Mouse (Mus musculus) stomach, embryonic 15.5 days (tissue): Measurements from ENCODE around the gene Gria4. TPM values are rescaled to one million over a fixed set of nuclear protein-coding genes. Genes with fewer than 3 reads are reported as not detected.
A peak's percentile ranks its signal among the peaks of the same experiment; 100 is the strongest.
"Not testable (repeated sequence)": the region's sequence is repeated elsewhere in the genome, so short reads cannot be mapped to it uniquely, and the experiment has no call there.

Experiments used
- ATAC-seq: fragments of 200-750 bp; cut with Nextera tagmentation; 2 replicates; pipeline ENCODE4 v1.8.0; 2017; ENCODE audit warnings: low read depth, moderate number of reproducible peaks, moderate TSS enrichment; ENCODE audit not compliant: insufficient read depth, low FRiP score
- H3K27ac ChIP-seq: fragments of 300-500 bp; sonication (generic); 2 replicates; pipeline ENCODE4 v1.5.1; 2015; ENCODE audit warnings: mild to moderate bottlenecking, inconsistent platforms
- H3K27me3 ChIP-seq: fragments of 300-500 bp; sonication (generic); replicated peaks from 2 replicates; pipeline ENCODE4 v1.6.1; 2015; ENCODE audit warnings: inconsistent platforms
- H3K36me3 ChIP-seq: fragments of 300-500 bp; sonication (generic); 2 replicates; pipeline ENCODE4 v1.6.1; 2015; ENCODE audit warnings: inconsistent platforms
- H3K4me1 ChIP-seq: fragments of 300-500 bp; sonication (generic); 2 replicates; pipeline ENCODE4 v1.6.1; 2015; ENCODE audit warnings: inconsistent platforms
- H3K4me2 ChIP-seq: fragments of 300-500 bp; sonication (generic); 2 replicates; pipeline ENCODE4 v1.6.1; 2015; ENCODE audit warnings: mild to moderate bottlenecking, inconsistent platforms
- H3K4me3 ChIP-seq: fragments of 300-500 bp; sonication (generic); replicated peaks from 2 replicates; pipeline ENCODE4 v1.5.1; 2015; ENCODE audit warnings: inconsistent platforms
- H3K9ac ChIP-seq: fragments of 300-500 bp; sonication (generic); 2 replicates; pipeline ENCODE4 v1.6.1; 2015; ENCODE audit warnings: inconsistent platforms
- H3K9me3 ChIP-seq: fragments of 300-500 bp; sonication (generic); 2 replicates; pipeline ENCODE4 v1.6.1; 2016; ENCODE audit warnings: inconsistent platforms
- WGBS: fragments of 180-500 bp; shearing (Covaris S2); methylation state at CpG from one replicate; pipeline ENCODE4 v1.1.7; 2015; 5-methylcytosine and 5-hydroxymethylcytosine counted together
- microRNA-seq: library from miRNA; unstranded; fragments of <30 nt; microRNA quantifications from one replicate; pipeline ENCODE4, GENCODE M21; 2016
- polyA plus RNA-seq: library from polyadenylated mRNA; unstranded; fragments of >200 nt; fragmentation: Nextera tagmentation; extraction: Ambion mirVana; gene quantifications from 2 replicates; pipeline ENCODE4 v1.2.1, GENCODE M21; 2015

The Gria4 gene
- polyA plus RNA-seq, 1 experiment from 2014 or later: 4.6 TPM

DNA sequence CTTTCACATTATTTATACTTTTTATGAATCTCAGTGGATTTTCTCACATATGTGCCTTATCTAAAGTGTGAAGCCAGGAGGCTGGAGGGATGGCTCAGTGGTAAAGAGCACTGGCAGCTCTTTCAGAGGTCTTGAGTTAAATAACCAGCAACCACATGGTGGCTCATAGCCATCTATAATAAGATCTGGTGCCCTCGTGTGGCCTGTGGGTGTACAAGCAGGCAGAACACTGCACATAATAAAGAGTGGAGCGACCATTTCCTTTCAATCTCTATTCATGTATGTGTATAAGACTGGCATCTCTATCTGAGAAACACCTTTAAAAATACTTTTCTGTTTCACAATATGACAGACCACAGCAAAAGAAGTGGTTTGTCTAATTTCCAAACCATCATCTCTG, 353.1 kb downstream of the Gria4 start:
- ATAC-seq: no peak
- WGBS: 27% methylated on average over 2 of the region's 2 CpGs

GRCm38 (mm10) chr9:4400801-4401200, 395.2 kb downstream of the Gria4 start:
- H3K4me3 ChIP-seq, H3K4me2 ChIP-seq, ATAC-seq, H3K27ac ChIP-seq, H3K9ac ChIP-seq, H3K4me1 ChIP-seq, H3K9me3 ChIP-seq, H3K27me3 ChIP-seq, H3K36me3 ChIP-seq: not testable (repeated sequence)
- WGBS: 93% methylated on average over 11 of the region's 11 CpGs

More for the DNA sequence above, 353.1 kb downstream of the Gria4 start:
- H3K4me1 ChIP-seq: no peaks in the 10 kb centered on the region
- no peak overlapping the region for H3K27ac ChIP-seq
- H3K4me3 ChIP-seq: no peak overlapping the region
- H3K27me3 ChIP-seq: no peaks in the 10 kb centered on the region
- no peaks in the 10 kb centered on the region for H3K36me3 ChIP-seq
- H3K9ac ChIP-seq: no peak overlapping the region
- H3K9me3 ChIP-seq: no peaks in the 10 kb centered on the region
- H3K4me2 ChIP-seq: no peak overlapping the region

- WGBS: under 1% methylated on average over 15 of the region's 15 CpGs
- ATAC-seq: no peak; the same call in 1 of the 2 replicates
- peak overlapping the region; percentile 58 for H3K9ac ChIP-seq
Observed at GRCm38 (mm10) chr9:4376640-4377120, 419.4 kb downstream of the Gria4 start.

DNA sequence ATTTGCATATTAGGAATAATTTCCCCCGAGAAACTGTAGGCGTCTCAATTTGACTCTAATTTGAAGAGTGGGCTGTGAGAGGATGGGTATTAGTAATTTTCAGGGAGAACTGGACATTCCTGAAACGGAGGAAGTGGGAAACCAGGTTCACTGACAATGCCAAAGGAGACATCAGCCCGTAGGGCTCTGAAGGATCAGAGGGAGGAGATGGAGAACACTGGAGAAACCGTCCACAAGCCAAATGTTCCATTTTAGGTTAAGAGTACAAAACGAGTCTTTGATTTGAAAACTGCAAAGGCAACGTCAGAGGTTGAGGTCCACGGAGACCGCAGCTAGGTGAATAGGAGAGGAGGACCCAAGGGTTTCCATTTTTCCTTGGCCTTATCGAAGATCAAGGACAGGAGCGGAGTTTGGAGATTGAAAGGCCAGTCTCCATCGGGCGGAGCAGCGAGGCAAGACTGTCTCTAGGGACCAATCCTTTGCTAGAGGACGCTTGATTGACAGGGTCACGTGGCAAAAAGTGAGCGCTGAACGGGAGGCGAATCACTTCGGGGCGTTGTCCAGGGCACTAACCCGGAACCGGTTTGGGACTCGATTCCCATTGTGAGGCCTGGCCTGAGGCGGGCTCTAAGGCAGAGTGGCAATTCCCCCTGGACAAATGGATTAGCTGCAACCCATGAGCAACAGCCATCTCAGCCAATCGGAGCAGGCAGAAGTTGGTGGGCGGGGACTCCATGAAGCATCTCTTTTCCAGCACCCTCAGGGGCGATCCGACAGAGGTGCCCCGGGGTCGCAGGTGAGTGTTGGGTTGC, 420.0 kb downstream of the Gria4 start, which contains the start of gene Msantd4:
Gene Msantd4 (plus strand): TSS at position 735 of the 812 bp plus-strand sequence.
- H3K36me3 ChIP-seq: no peaks in the 10 kb centered on the region
- 3% methylated on average over 31 of the region's 31 CpGs for WGBS
- peak within 1 kb of the TSS; percentile 69 for H3K4me3 ChIP-seq
- peak within 1 kb of the TSS; percentile 73 for H3K27ac ChIP-seq
- no peaks in the 10 kb centered on the region for H3K27me3 ChIP-seq
- peak within 1 kb of the TSS; percentile 62 for H3K4me2 ChIP-seq
- H3K9me3 ChIP-seq: no peaks in the 10 kb centered on the region
- peak; percentile 100 for ATAC-seq
- H3K9ac ChIP-seq: peak within 1 kb of the TSS; percentile 58
- H3K4me1 ChIP-seq: 0 out of 2 replicates have a peak, but pooled peaks cover 3% of the 10 kb centered on the region

More at GRCm38 (mm10) chr9:4376640-4377120, 419.4 kb downstream of the Gria4 start:
- peak overlapping the region; percentile 69 for H3K4me3 ChIP-seq
- H3K36me3 ChIP-seq: no peaks in the 10 kb centered on the region
- H3K4me2 ChIP-seq: peak overlapping the region; percentile 62
- H3K27ac ChIP-seq: peak overlapping the region; percentile 23
- H3K9me3 ChIP-seq: no peaks in the 10 kb centered on the region
- no peaks in the 10 kb centered on the region for H3K27me3 ChIP-seq
- H3K4me1 ChIP-seq: 0 out of 2 replicates have a peak, but pooled peaks cover 3% of the 10 kb centered on the region

Small RNA genes lying within 50 kb of the gene (microRNA-seq; reads per million reads assigned to microRNA genes)
- gene Gm23811 (not detected), gene Gm23992 (not detected)
